Mouse (Mus musculus) spleen, postnatal 14 days (tissue): ENCODE data around the gene Rdm1.

Source experiments
- DNase-seq, 2 experiments: peaks; one replicate each; pipeline ENCODE4 v3.0.0; 2021 to 2022; ENCODE audit warnings: low spot score in 2 of 2

The Rdm1 gene

GRCm38 (mm10) chr11:101657886-101658750 lies 31.1 kb downstream of the Rdm1 start:
- DNase-seq = peak; percentile 62 to 74

- DNase-seq = peak; percentile 24 to 44
These were observed 32.0 kb downstream of the Rdm1 start for GRCm38 (mm10) chr11:101658751-101659558.

GRCm38 (mm10) chr11:101661191-101661590 lies 34.2 kb downstream of the Rdm1 start:
- DNase-seq = no peak

GRCm38 (mm10) chr11:101661786-101662185 lies 34.8 kb downstream of the Rdm1 start:
- no peak for DNase-seq

GRCm38 (mm10) chr11:101663229-101664027 lies 36.4 kb downstream of the Rdm1 start:
- no peak for DNase-seq

GRCm38 (mm10) chr11:101664825-101665635 lies 38.0 kb downstream of the Rdm1 start, which contains the start of gene Arl4d:
Gene Arl4d (plus strand): TSS chr11:101665541.
- DNase-seq = peak; percentile 87 to 93

GRCm38 (mm10) chr11:101665636-101665992 lies 38.6 kb downstream of the Rdm1 start:
- DNase-seq = no peak

- DNase-seq = no peak
These were observed 39.8 kb downstream of the Rdm1 start for GRCm38 (mm10) chr11:101666626-101667345.

GRCm38 (mm10) chr11:101667871-101668532 lies 41.0 kb downstream of the Rdm1 start:
- DNase-seq = no peak

GRCm38 (mm10) chr11:101668546-101669261 lies 41.7 kb downstream of the Rdm1 start:
- DNase-seq = no peak

- no peak for DNase-seq
These were observed 43.3 kb downstream of the Rdm1 start for GRCm38 (mm10) chr11:101670334-101670733.

GRCm38 (mm10) chr11:101671255-101671654 lies 44.3 kb downstream of the Rdm1 start:
- no peak for DNase-seq

- DNase-seq = no peak
These were observed 46.1 kb downstream of the Rdm1 start for GRCm38 (mm10) chr11:101673010-101673642.

- DNase-seq = no peak
These were observed 47.1 kb downstream of the Rdm1 start for GRCm38 (mm10) chr11:101674106-101674505.

GRCm38 (mm10) chr11:101675349-101675748 lies 48.4 kb downstream of the Rdm1 start:
- DNase-seq = no peak

GRCm38 (mm10) chr11:101677655-101678054 lies 50.7 kb downstream of the Rdm1 start:
- DNase-seq = no peak

GRCm38 (mm10) chr11:101678770-101679169 lies 51.8 kb downstream of the Rdm1 start:
- no peak for DNase-seq

- no peak for DNase-seq
These were observed 52.9 kb downstream of the Rdm1 start for GRCm38 (mm10) chr11:101679907-101680306.
